Mouse (Mus musculus): ENCODE measurements at regions not wholly inside any gene's neighbourhood (a gene's known extent, or its start where the extent isn't known, plus 50 kb on each side); places are given as distances from the start of the nearest gene placed in this dataset.
"Not testable (repeated sequence)": the region's sequence is repeated elsewhere in the genome, so short reads cannot be mapped to it uniquely, and the experiment has no call there.

GRCm38 (mm10) chr12:44674541-44674940 is 345.9 kb downstream of the Nrcam start:
- ATAC-seq (replicated peaks; ENCODE audit: poor library complexity) = not testable (repeated sequence)

GRCm38 (mm10) chr12:44675003-44675402 is 346.3 kb downstream of the Nrcam start:
- 0 out of 2 replicates have a peak, but pooled peaks have one; percentile 42 for ATAC-seq (replicated peaks; ENCODE audit: poor library complexity)

All from megakaryocyte progenitor cell, adult 5-6 weeks (primary cell).